Mouse (Mus musculus): ENCODE measurements at regions not wholly inside any gene's neighbourhood (a gene's known extent, or its start where the extent isn't known, plus 50 kb on each side); places are given as distances from the start of the nearest gene placed in this dataset.

- DNase-seq (ENCODE audit: low spot score) = no peak
Observed at GRCm38 (mm10) chr12:42369029-42369577, 882.9 kb upstream of the Lrrn3 start.

GRCm38 (mm10) chr12:42338996-42339680 lies 852.9 kb upstream of the Lrrn3 start:
- DNase-seq (ENCODE audit: low spot score) = no peak

- no peak for DNase-seq (ENCODE audit: low spot score)
Observed at GRCm38 (mm10) chr12:42306429-42306828, 820.2 kb upstream of the Lrrn3 start.

GRCm38 (mm10) chr12:42277241-42278032 lies 791.2 kb upstream of the Lrrn3 start:
- no peak for DNase-seq (ENCODE audit: low spot score)

GRCm38 (mm10) chr12:42250410-42250809 lies 764.2 kb upstream of the Lrrn3 start:
- DNase-seq (ENCODE audit: low spot score) = no peak

- DNase-seq (ENCODE audit: low spot score) = no peak
Observed at GRCm38 (mm10) chr12:42229235-42229634, 743.0 kb upstream of the Lrrn3 start.

- DNase-seq (ENCODE audit: low spot score) = no peak
Observed at GRCm38 (mm10) chr12:42181646-42182045, 695.4 kb upstream of the Lrrn3 start.

- no peak for DNase-seq (ENCODE audit: low spot score)
Observed at GRCm38 (mm10) chr12:42179947-42180669, 693.9 kb upstream of the Lrrn3 start.

- DNase-seq (ENCODE audit: low spot score) = no peak
Observed at GRCm38 (mm10) chr12:42147971-42148370, 661.7 kb upstream of the Lrrn3 start.

- DNase-seq (ENCODE audit: low spot score) = no peak
Observed at GRCm38 (mm10) chr12:42138694-42139442, 652.6 kb upstream of the Lrrn3 start.

- no peak for DNase-seq (ENCODE audit: low spot score)
Observed at GRCm38 (mm10) chr12:42138177-42138576, 651.9 kb upstream of the Lrrn3 start.

GRCm38 (mm10) chr12:42137764-42138163 lies 651.5 kb upstream of the Lrrn3 start:
- DNase-seq (ENCODE audit: low spot score) = no peak

- DNase-seq (ENCODE audit: low spot score) = no peak
Observed at GRCm38 (mm10) chr12:42100189-42100588, 614.0 kb upstream of the Lrrn3 start.

- DNase-seq (ENCODE audit: low spot score) = peak; percentile 4
Observed at GRCm38 (mm10) chr12:42070401-42070800, 584.2 kb upstream of the Lrrn3 start.

- no peak for DNase-seq (ENCODE audit: low spot score)
Observed at GRCm38 (mm10) chr12:42063745-42064144, 577.5 kb upstream of the Lrrn3 start.

GRCm38 (mm10) chr12:42049056-42049455 lies 562.8 kb upstream of the Lrrn3 start:
- no peak for DNase-seq (ENCODE audit: low spot score)

- DNase-seq (ENCODE audit: low spot score) = no peak
Observed at GRCm38 (mm10) chr12:42027874-42028273, 541.6 kb upstream of the Lrrn3 start.

- no peak for DNase-seq (ENCODE audit: low spot score)
Observed at GRCm38 (mm10) chr12:42017506-42017905, 531.3 kb upstream of the Lrrn3 start.

- no peak for DNase-seq (ENCODE audit: low spot score)
Observed at GRCm38 (mm10) chr12:42008827-42009383, 522.7 kb upstream of the Lrrn3 start.

GRCm38 (mm10) chr12:42006912-42007311 lies 520.7 kb upstream of the Lrrn3 start:
- no peak for DNase-seq (ENCODE audit: low spot score)

Measured in left cerebral cortex, adult 11 months (tissue).